Mouse (Mus musculus) cerebellum, adult 2 months (tissue): Measurements from ENCODE around the gene Ifitm10.

Experiments used
- CTCF ChIP-seq: fragments of 200-500 bp; IDR thresholded peaks from 2 replicates; pipeline ENCODE4 v1.5.1; 2011; ENCODE audit warnings: low read depth, mild to moderate bottlenecking, control low read depth, low read length, moderate library complexity, borderline replicate concordance; ENCODE audit not compliant: insufficient read depth
- POLR2A ChIP-seq: fragments of 200-500 bp; IDR thresholded peaks from 2 replicates; pipeline ENCODE4 v1.6.1; 2011; ENCODE audit warnings: low read length, control low read depth, borderline replicate concordance; ENCODE audit not compliant: insufficient read depth

DNA sequence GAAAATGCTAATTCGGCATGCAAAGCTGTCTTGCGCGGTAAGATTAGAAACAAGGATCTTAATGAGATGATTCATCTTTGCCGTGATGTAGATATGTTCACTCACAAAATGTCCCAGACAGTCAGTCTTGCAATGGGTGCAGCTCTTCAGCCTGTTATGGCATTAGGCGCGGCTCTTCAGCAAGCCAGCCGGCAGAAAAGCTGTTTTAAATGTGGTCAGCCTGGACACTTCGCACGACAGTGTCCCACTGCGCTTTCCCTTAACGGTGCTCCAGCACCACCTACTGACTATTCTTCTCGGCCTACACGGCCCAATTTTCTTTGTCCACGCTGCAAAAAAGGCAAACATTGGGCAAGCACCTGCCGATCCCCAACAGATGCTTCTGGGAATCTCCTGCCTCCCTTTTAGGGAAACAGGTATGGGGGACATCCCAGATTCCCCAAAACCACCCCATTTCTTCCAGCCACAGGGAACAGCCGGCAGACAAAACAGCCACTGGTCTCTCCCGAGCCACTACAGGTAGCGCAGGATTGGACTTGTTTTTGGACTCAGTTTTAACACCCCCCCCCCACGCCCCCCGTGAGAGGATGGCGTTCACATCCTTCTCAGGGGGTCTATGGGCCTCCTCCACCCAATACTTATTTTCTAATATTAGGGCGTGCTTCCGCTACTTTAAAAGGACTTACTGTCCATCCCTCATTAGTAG lies 88.3 kb downstream of the Ifitm10 start:
- TF ChIP-seq POLR2A (no peak), CTCF (peak; percentile 46; the same call in 1 of the 2 replicates)
